Mouse (Mus musculus) liver, adult 2 months (tissue): ENCODE data around the gene Gm2000. TPM values are rescaled to one million over a fixed set of nuclear protein-coding genes. Genes with fewer than 3 reads are reported as not detected.
"Not testable (repeated sequence)": the region's sequence is repeated elsewhere in the genome, so short reads cannot be mapped to it uniquely, and the experiment has no call there.

Source experiments
- DNase-seq: peaks from one replicate; pipeline ENCODE4 v3.0.0-alpha.2; 2011; ENCODE audit warnings: low read depth, low spot score; ENCODE audit errors: extremely low read depth
- H3K27ac ChIP-seq: fragments of 200-500 bp; replicated peaks from 2 replicates; pipeline ENCODE4 v1.5.1; 2012; ENCODE audit warnings: low read depth, mild to moderate bottlenecking, control low read depth, inconsistent platforms, low read length; ENCODE audit not compliant: insufficient read depth
- H3K27me3 ChIP-seq: fragments of 200-500 bp; 2 replicates; pipeline ENCODE4 v1.6.1; 2012; ENCODE audit warnings: mild to moderate bottlenecking, moderate library complexity, low read length, inconsistent platforms; ENCODE audit not compliant: control insufficient read depth, insufficient read depth
- H3K36me3 ChIP-seq: fragments of 200-500 bp; 2 replicates; pipeline ENCODE4 v1.6.1; 2012; ENCODE audit warnings: low read length, inconsistent platforms; ENCODE audit not compliant: control insufficient read depth, insufficient read depth
- H3K4me1 ChIP-seq: fragments of 200-500 bp; 2 replicates; pipeline ENCODE4 v1.6.1; 2011; ENCODE audit warnings: low read length; ENCODE audit not compliant: control insufficient read depth, insufficient read depth
- H3K4me3 ChIP-seq: fragments of 200-500 bp; 2 replicates; pipeline ENCODE4 v1.5.1; 2011; ENCODE audit warnings: low read depth, mild to moderate bottlenecking, control low read depth, low read length, moderate library complexity; ENCODE audit not compliant: insufficient read depth
- H3K79me2 ChIP-seq: fragments of 200-500 bp; 2 replicates; pipeline ENCODE4 v1.6.1; 2012; ENCODE audit warnings: inconsistent platforms, mild to moderate bottlenecking, low read length, moderate library complexity; ENCODE audit not compliant: control insufficient read depth, insufficient read depth
- H3K9ac ChIP-seq: fragments of 200-500 bp; 2 replicates; pipeline ENCODE4 v1.6.1; 2012; ENCODE audit warnings: low read depth, mild to moderate bottlenecking, control low read depth, inconsistent platforms, low read length
- CTCF ChIP-seq: fragments of 200-500 bp; IDR thresholded peaks from 2 replicates; pipeline ENCODE4 v1.5.1; 2011; ENCODE audit warnings: low read depth, low read length, control low read depth
- POLR2A ChIP-seq: fragments of 200-500 bp; IDR thresholded peaks from 2 replicates; pipeline ENCODE4 v1.6.1; 2011; ENCODE audit warnings: low read length, control low read depth; ENCODE audit not compliant: insufficient read depth; ENCODE audit errors: extremely low read depth
- WGBS: fragments of 180-500 bp; shearing (Covaris S2); methylation state at CpG from one replicate; pipeline ENCODE4 v1.1.7; 2018; 5-methylcytosine and 5-hydroxymethylcytosine counted together
- polyA plus RNA-seq: library from polyadenylated mRNA; depleted of rRNA; stranded (reverse); fragments of >200 nt; gene quantifications from 2 replicates; pipeline ENCODE4 v1.2.3, GENCODE M21; 2012
- total RNA-seq: library from RNA; depleted of rRNA; stranded (reverse); fragments of >200 nt; gene quantifications from 2 replicates; pipeline ENCODE4 v1.2.3, GENCODE M21; 2014

The Gm2000 gene
- total and polyA plus RNA-seq, 2 experiments: 10.0 to 55.0 TPM

- H3K9ac ChIP-seq: no peak overlapping the region
- no peaks in the 10 kb centered on the region for H3K36me3 ChIP-seq
- 91% methylated on average over 4 of the region's 4 CpGs for WGBS
- peaks cover 4% of the 10 kb centered on the region; the same call in 1 of the 2 replicates for H3K4me1 ChIP-seq
- no peak overlapping the region for H3K4me3 ChIP-seq
- no peak for DNase-seq
- no peaks in the 10 kb centered on the region for H3K27me3 ChIP-seq
- TF ChIP-seq POLR2A (no peak), CTCF (no peak)
- no peak overlapping the region for H3K27ac ChIP-seq
- no peaks in the 10 kb centered on the region for H3K79me2 ChIP-seq
Measured at GRCm38 (mm10) chr1:156350441-156350840, 15.4 kb upstream of the Gm2000 start.

GRCm38 (mm10) chr1:156352466-156352865 lies 13.4 kb upstream of the Gm2000 start:
- no peaks in the 10 kb centered on the region for H3K79me2 ChIP-seq
- H3K9ac ChIP-seq: no peak overlapping the region
- no peak for TF ChIP-seq CTCF
- no peak for TF ChIP-seq POLR2A
- WGBS: 56% methylated on average over 2 of the region's 2 CpGs
- DNase-seq: peak; percentile 85
- peaks cover 4% of the 10 kb centered on the region; the same call in 1 of the 2 replicates for H3K4me1 ChIP-seq
- H3K4me3 ChIP-seq: no peak overlapping the region
- H3K27ac ChIP-seq: no peak overlapping the region
- no peaks in the 10 kb centered on the region for H3K36me3 ChIP-seq
- H3K27me3 ChIP-seq: no peaks in the 10 kb centered on the region

GRCm38 (mm10) chr1:156381217-156381616 lies 15.4 kb downstream of the Gm2000 start:
- Histone ChIP-seq H3K36me3 (no peaks in the 10 kb centered on the region), H3K27me3 (no peaks in the 10 kb centered on the region), H3K9ac (no peak overlapping the region), H3K4me1 (no peaks in the 10 kb centered on the region), H3K79me2 (no peaks in the 10 kb centered on the region), H3K4me3 (no peak overlapping the region), H3K27ac (no peak overlapping the region)
- WGBS: 92% methylated on average over 3 of the region's 3 CpGs
- no peak for DNase-seq
- TF ChIP-seq CTCF: no peak
- TF ChIP-seq POLR2A: no peak

- Histone ChIP-seq H3K79me2 (no peaks in the 10 kb centered on the region), H3K36me3 (no peaks in the 10 kb centered on the region), H3K9ac (no peak overlapping the region), H3K4me3 (no peak overlapping the region), H3K27ac (no peak overlapping the region), H3K27me3 (no peaks in the 10 kb centered on the region), H3K4me1 (no peaks in the 10 kb centered on the region)
- WGBS: 95% methylated on average over 4 of the region's 4 CpGs
- DNase-seq: no peak
- TF ChIP-seq CTCF: no peak
- TF ChIP-seq POLR2A: no peak
Measured at GRCm38 (mm10) chr1:156386232-156386631, 20.4 kb downstream of the Gm2000 start.

- no peak for DNase-seq
- H3K27ac ChIP-seq: no peak overlapping the region
- H3K4me3 ChIP-seq: no peak overlapping the region
Measured at GRCm38 (mm10) chr1:156386880-156387279, 21.0 kb downstream of the Gm2000 start.

GRCm38 (mm10) chr1:156393148-156393547 lies 27.3 kb downstream of the Gm2000 start:
- Histone ChIP-seq H3K4me1 (no peaks in the 10 kb centered on the region), H3K27me3 (no peaks in the 10 kb centered on the region), H3K79me2 (no peaks in the 10 kb centered on the region), H3K4me3 (no peak overlapping the region), H3K27ac (no peak overlapping the region), H3K9ac (no peak overlapping the region), H3K36me3 (no peaks in the 10 kb centered on the region)
- TF ChIP-seq POLR2A (no peak), CTCF (no peak)
- 85% methylated on average over 4 of the region's 4 CpGs for WGBS
- no peak for DNase-seq

More at GRCm38 (mm10) chr1:156386880-156387279, 21.0 kb downstream of the Gm2000 start:
- Histone ChIP-seq H3K4me1 (no peaks in the 10 kb centered on the region), H3K36me3 (no peaks in the 10 kb centered on the region), H3K79me2 (no peaks in the 10 kb centered on the region), H3K9ac (no peak overlapping the region), H3K27me3 (no peaks in the 10 kb centered on the region)
- TF ChIP-seq POLR2A: no peak
- TF ChIP-seq CTCF: no peak
- 73% methylated on average over 3 of the region's 3 CpGs for WGBS

GRCm38 (mm10) chr1:156400159-156400558 lies 34.3 kb downstream of the Gm2000 start:
- H3K4me3 ChIP-seq, H3K9ac ChIP-seq, H3K27me3 ChIP-seq, H3K36me3 ChIP-seq, H3K4me1 ChIP-seq, DNase-seq, H3K27ac ChIP-seq, H3K79me2 ChIP-seq: not testable (repeated sequence)
- 59% methylated on average over 3 of the region's 3 CpGs for WGBS
